21 mouse cellular contexts compared by ENCODE assay signal in the genomic region with DNA sequence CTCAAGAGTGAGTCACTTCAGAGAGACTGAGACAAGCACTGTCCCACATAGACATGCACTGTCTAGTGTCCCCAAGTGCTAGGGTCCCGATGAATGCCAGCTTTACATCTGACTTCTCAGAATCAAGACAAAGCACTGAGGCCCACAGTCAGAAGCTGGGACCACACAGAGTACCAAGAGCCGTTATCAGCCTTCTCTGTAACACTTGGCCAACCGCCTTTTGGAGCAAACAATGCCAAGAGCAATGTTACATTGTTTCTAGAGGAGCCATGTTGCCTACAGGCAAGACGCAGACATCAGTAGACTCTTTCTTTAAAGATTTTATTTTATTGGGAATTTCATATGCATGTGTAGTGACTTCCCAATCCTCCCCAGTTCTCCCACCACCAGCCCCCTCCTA.
"Had no signal": no experiment of that assay in that cellular context is flagged by ENCODE, and none has a peak within 500 bp of the region (broad histone marks: within the 10 kb centered on the region; RNA-seq: fewer than 3 reads in every experiment).

No protein-coding gene starts in this region.

- H3K36me3 ChIP-seq: limb, embryonic 10.5 days; limb, embryonic 13.5 days; midbrain, embryonic 10.5 days; midbrain, embryonic 13.5 days; neural tube, embryonic 13.5 days had no signal

- H3K9ac ChIP-seq: limb, embryonic 13.5 days; liver, embryonic 12.5 days; liver, embryonic 15.5 days; midbrain, embryonic 13.5 days; neural tube, embryonic 13.5 days had no signal

- ATAC-seq: intestine, postnatal 0 days; liver, embryonic 12.5 days; midbrain, embryonic 13.5 days; midbrain, embryonic 16.5 days had no signal

- H3K27me3 ChIP-seq: limb, embryonic 13.5 days; liver, embryonic 12.5 days; liver, embryonic 15.5 days; megakaryocyte, embryonic 14.5 days; midbrain, embryonic 13.5 days; neural tube, embryonic 13.5 days had no signal

- DNase-seq: kidney, adult 2 months; kidney, postnatal 25 days; liver; lung, adult 2 months; retina, postnatal 1 day; thymus, adult 2 months; thymus, postnatal 14 days; thymus, postnatal 4 days had no signal

- H3K27ac ChIP-seq: kidney, postnatal 0 days; limb, embryonic 10.5 days; limb, embryonic 13.5 days; liver, embryonic 12.5 days; liver, embryonic 15.5 days; macrophage; midbrain, embryonic 10.5 days; midbrain, embryonic 13.5 days; neural tube, embryonic 13.5 days had no signal

- H3K9me3 ChIP-seq: limb, embryonic 10.5 days; limb, embryonic 13.5 days; liver, embryonic 12.5 days; liver, embryonic 15.5 days; megakaryocyte, embryonic 14.5 days; midbrain, embryonic 10.5 days; midbrain, embryonic 13.5 days; neural tube, embryonic 13.5 days had no signal

- H3K4me2 ChIP-seq: limb, embryonic 13.5 days; liver, embryonic 12.5 days; liver, embryonic 15.5 days; midbrain, embryonic 13.5 days; neural tube, embryonic 13.5 days had no signal

- H3K4me3 ChIP-seq: limb, embryonic 10.5 days; limb, embryonic 13.5 days; liver, embryonic 12.5 days; liver, embryonic 15.5 days; megakaryocyte, embryonic 14.5 days; midbrain, embryonic 10.5 days; midbrain, embryonic 13.5 days; myocyte; neural tube, embryonic 13.5 days had no signal

- H3K4me1 ChIP-seq: liver, embryonic 12.5 days; liver, embryonic 15.5 days; midbrain, embryonic 13.5 days had no signal
